Comparison of ENCODE assay signal across 8 mouse cellular contexts in genomic region chrX:21061866-21062543, GRCm38 (mm10). TPM values are rescaled to one million over a fixed set of nuclear protein-coding genes. Genes with fewer than 3 reads are reported as not detected.
DNase-seq lines count a peak whose midpoint lies in the region; ATAC-seq lines count a peak whose summit lies in the region.

Gene Zfp182, minus strand, starts transcription at chrX:21062316.

- H3K36me3 ChIP-seq in forebrain, embryonic 10.5 days (replicated peaks): no peaks in the 10 kb centered on the region
- no peaks in the 10 kb centered on the region for H3K36me3 ChIP-seq in heart, embryonic 16.5 days (ENCODE audit: control insufficient read depth, insufficient read depth)
- H3K36me3 ChIP-seq in liver, embryonic 15.5 days (replicated peaks): no peaks in the 10 kb centered on the region
- H3K36me3 ChIP-seq in neural tube, embryonic 12.5 days: no peaks in the 10 kb centered on the region

- peak; percentile 49 for DNase-seq in c-Kit-positive CD71-negative TER-119-negative erythroid progenitor cells, embryonic 14.5 days (ENCODE audit: low read depth)
- peak; percentile 58 for DNase-seq in forebrain, embryonic 10.5 days (ENCODE audit: extremely low spot score, low spot score)
- peak; percentile 86 for DNase-seq in kidney, postnatal 36 days
- peak; percentile 78 for DNase-seq in telencephalon, adult 2 months (ENCODE audit: low read depth, low spot score)

- H3K4me1 ChIP-seq in forebrain, embryonic 10.5 days: no peaks in the 10 kb centered on the region
- H3K4me1 ChIP-seq in heart, embryonic 16.5 days (ENCODE audit: control insufficient read depth, insufficient read depth, low read length): no peaks in the 10 kb centered on the region
- H3K4me1 ChIP-seq in liver, embryonic 15.5 days (replicated peaks): no peaks in the 10 kb centered on the region
- H3K4me1 ChIP-seq in neural tube, embryonic 12.5 days: no peaks in the 10 kb centered on the region

- H3K9ac ChIP-seq in heart, embryonic 16.5 days (ENCODE audit: low read length): peak within 1 kb of the TSS; percentile 75
- peak within 1 kb of the TSS; percentile 47 for H3K9ac ChIP-seq in liver, embryonic 15.5 days
- peak within 1 kb of the TSS; percentile 38; the same call in 1 of the 2 replicates for H3K9ac ChIP-seq in neural tube, embryonic 12.5 days

- peak; percentile 97 for ATAC-seq in CD4-positive, CD25-positive, alpha-beta regulatory T cell, adult 4 months
- ATAC-seq in heart, embryonic 16.5 days (replicated peaks; ENCODE audit: extremely low read depth, insufficient read depth, low FRiP score): peak; percentile 91
- peak; percentile 87 for ATAC-seq in liver, embryonic 15.5 days (ENCODE audit: insufficient read depth)
- ATAC-seq in neural tube, embryonic 12.5 days (ENCODE audit: low FRiP score, low read depth): peak; percentile 96

- peak within 1 kb of the TSS; percentile 57 for H3K4me3 ChIP-seq in forebrain, embryonic 10.5 days
- peak within 1 kb of the TSS; percentile 64 for H3K4me3 ChIP-seq in heart, embryonic 16.5 days (ENCODE audit: low read length)
- peak within 1 kb of the TSS; percentile 64 for H3K4me3 ChIP-seq in liver, embryonic 15.5 days (replicated peaks)
- H3K4me3 ChIP-seq in neural tube, embryonic 12.5 days: peak within 1 kb of the TSS; percentile 45

- no peaks in the 10 kb centered on the region; the same call in 1 of the 2 replicates for H3K9me3 ChIP-seq in forebrain, embryonic 10.5 days
- no peaks in the 10 kb centered on the region for H3K9me3 ChIP-seq in heart, embryonic 16.5 days (replicated peaks; ENCODE audit: control insufficient read depth, low read length)
- H3K9me3 ChIP-seq in liver, embryonic 15.5 days (replicated peaks): no peaks in the 10 kb centered on the region
- no peaks in the 10 kb centered on the region for H3K9me3 ChIP-seq in neural tube, embryonic 12.5 days

- 18% methylated on average over 25 of the region's 25 CpGs for WGBS in forebrain, embryonic 10.5 days
- 12% methylated on average over 25 of the region's 25 CpGs for WGBS in heart, embryonic 16.5 days
- WGBS in liver, embryonic 15.5 days (ENCODE audit: insufficient replicate concordance): 17% methylated on average over 25 of the region's 25 CpGs
- WGBS in neural tube, embryonic 12.5 days: 20% methylated on average over 25 of the region's 25 CpGs

- H3K4me2 ChIP-seq in heart, embryonic 16.5 days (ENCODE audit: low read depth, low read length): peak within 1 kb of the TSS; percentile 61
- peak within 1 kb of the TSS; percentile 62 for H3K4me2 ChIP-seq in liver, embryonic 15.5 days
- peak within 1 kb of the TSS; percentile 56 for H3K4me2 ChIP-seq in neural tube, embryonic 12.5 days (replicated peaks)

- H3K27me3 ChIP-seq in forebrain, embryonic 10.5 days (ENCODE audit: poor library complexity, severe bottlenecking): no peaks in the 10 kb centered on the region
- no peaks in the 10 kb centered on the region for H3K27me3 ChIP-seq in heart, embryonic 16.5 days (ENCODE audit: control insufficient read depth, insufficient read depth, low read length)
- no peaks in the 10 kb centered on the region for H3K27me3 ChIP-seq in liver, embryonic 15.5 days
- H3K27me3 ChIP-seq in neural tube, embryonic 12.5 days (replicated peaks): no peaks in the 10 kb centered on the region

- peak within 1 kb of the TSS; percentile 78 for H3K27ac ChIP-seq in forebrain, embryonic 10.5 days
- H3K27ac ChIP-seq in heart, embryonic 16.5 days (ENCODE audit: low read length): no peak within 1 kb of the TSS
- H3K27ac ChIP-seq in liver, embryonic 15.5 days (replicated peaks): no peak within 1 kb of the TSS
- no peak within 1 kb of the TSS for H3K27ac ChIP-seq in neural tube, embryonic 12.5 days

RNA-seq across cellular contexts. Expression of gene Zfp182, which starts in this region (rescaled TPM):
- polyA plus RNA-seq in CD4-positive, CD25-positive, alpha-beta regulatory T cell, adult 4 months (2017; shearing (Covaris generic)): 10 to 100 TPM; 16.7 to 22.9 TPM
- polyA plus RNA-seq in forebrain, embryonic 10.5 days (2016; fragmentation: Nextera tagmentation; extraction: Ambion mirVana): 4.9 and 6.3 TPM in 2 replicates
- 3.3 and 4.4 TPM in 2 replicates for polyA plus RNA-seq in heart, embryonic 16.5 days (2015; fragmentation: Nextera tagmentation; extraction: Ambion mirVana)
- polyA plus RNA-seq in liver, embryonic 15.5 days (2015; fragmentation: Nextera tagmentation; extraction: Ambion mirVana): 1.4 and 1.5 TPM in 2 replicates
- polyA plus RNA-seq in neural tube, embryonic 12.5 days (2016; fragmentation: Nextera tagmentation; extraction: Ambion mirVana): 7.4 and 8.2 TPM in 2 replicates
